Mouse (Mus musculus): ENCODE measurements at regions not wholly inside any gene's neighbourhood (a gene's known extent, or its start where the extent isn't known, plus 50 kb on each side); places are given as distances from the start of the nearest gene placed in this dataset.
A peak's percentile ranks its signal among the peaks of the same experiment; 100 is the strongest.

GRCm38 (mm10) chr15:72200861-72201260 lies 1633.5 kb upstream of the Gm6569 start:
- Histone ChIP-seq H3K4me3 (ENCODE audit: low read depth, low read length) (no peak overlapping the region), H3K27ac (replicated peaks; ENCODE audit: low read depth, low read length) (no peak overlapping the region), H3K36me3 (ENCODE audit: control insufficient read depth, insufficient read depth, low read length) (no peaks in the 10 kb centered on the region), H3K4me1 (ENCODE audit: control insufficient read depth, insufficient read depth, low read length) (no peaks in the 10 kb centered on the region), H3K9ac (ENCODE audit: low read length) (no peak overlapping the region), H3K27me3 (ENCODE audit: control insufficient read depth, insufficient read depth, low read length) (no peaks in the 10 kb centered on the region), H3K4me2 (ENCODE audit: low read depth, severe bottlenecking) (no peak overlapping the region), H3K9me3 (ENCODE audit: control insufficient read depth, low read length) (no peaks in the 10 kb centered on the region)
- DNase-seq (ENCODE audit: low spot score) (peak; percentile 64), ATAC-seq (ENCODE audit: insufficient number of reproducible peaks, low FRiP score, low TSS enrichment, low read depth) (no peak)
- 37% methylated on average over 3 of the region's 3 CpGs for WGBS

- Histone ChIP-seq H3K27me3 (ENCODE audit: control insufficient read depth, insufficient read depth, low read length) (no peaks in the 10 kb centered on the region), H3K4me1 (ENCODE audit: control insufficient read depth, insufficient read depth, low read length) (no peaks in the 10 kb centered on the region), H3K9me3 (ENCODE audit: control insufficient read depth, low read length) (no peaks in the 10 kb centered on the region), H3K4me3 (ENCODE audit: low read depth, low read length) (no peak overlapping the region), H3K27ac (replicated peaks; ENCODE audit: low read depth, low read length) (no peak overlapping the region), H3K9ac (ENCODE audit: low read length) (no peak overlapping the region), H3K4me2 (ENCODE audit: low read depth, severe bottlenecking) (no peak overlapping the region), H3K36me3 (ENCODE audit: control insufficient read depth, insufficient read depth, low read length) (no peaks in the 10 kb centered on the region)
- DNase-seq (ENCODE audit: low spot score) (no peak), ATAC-seq (ENCODE audit: insufficient number of reproducible peaks, low FRiP score, low TSS enrichment, low read depth) (no peak)
- 50% methylated on average over 1 of the region's 1 CpGs for WGBS
Measured at GRCm38 (mm10) chr15:72201791-72202190, 1632.6 kb upstream of the Gm6569 start.

GRCm38 (mm10) chr15:72205240-72205799 lies 1629.0 kb upstream of the Gm6569 start:
- WGBS: 77% methylated on average over 8 of the region's 8 CpGs
- H3K36me3 ChIP-seq (ENCODE audit: control insufficient read depth, insufficient read depth, low read length): no peaks in the 10 kb centered on the region

GRCm38 (mm10) chr15:72205950-72206349 lies 1628.4 kb upstream of the Gm6569 start:
- H3K4me3 ChIP-seq (ENCODE audit: low read depth, low read length): no peak overlapping the region
- 19% methylated on average over 9 of the region's 9 CpGs for WGBS
- no peaks in the 10 kb centered on the region for H3K27me3 ChIP-seq (ENCODE audit: control insufficient read depth, insufficient read depth, low read length)
- no peak overlapping the region for H3K4me2 ChIP-seq (ENCODE audit: low read depth, severe bottlenecking)
- H3K9me3 ChIP-seq (ENCODE audit: control insufficient read depth, low read length): no peaks in the 10 kb centered on the region
- H3K27ac ChIP-seq (replicated peaks; ENCODE audit: low read depth, low read length): no peak overlapping the region
- no peaks in the 10 kb centered on the region for H3K4me1 ChIP-seq (ENCODE audit: control insufficient read depth, insufficient read depth, low read length)
- H3K9ac ChIP-seq (ENCODE audit: low read length): no peak overlapping the region
- H3K36me3 ChIP-seq (ENCODE audit: control insufficient read depth, insufficient read depth, low read length): no peaks in the 10 kb centered on the region
- DNase-seq (ENCODE audit: low spot score): peak; percentile 81
- no peak for ATAC-seq (ENCODE audit: insufficient number of reproducible peaks, low FRiP score, low TSS enrichment, low read depth)

More at GRCm38 (mm10) chr15:72205240-72205799, 1629.0 kb upstream of the Gm6569 start:
- Histone ChIP-seq H3K4me2 (ENCODE audit: low read depth, severe bottlenecking) (no peak overlapping the region), H3K4me3 (ENCODE audit: low read depth, low read length) (no peak overlapping the region), H3K27me3 (ENCODE audit: control insufficient read depth, insufficient read depth, low read length) (no peaks in the 10 kb centered on the region), H3K9me3 (ENCODE audit: control insufficient read depth, low read length) (no peaks in the 10 kb centered on the region), H3K9ac (ENCODE audit: low read length) (no peak overlapping the region), H3K27ac (replicated peaks; ENCODE audit: low read depth, low read length) (no peak overlapping the region), H3K4me1 (ENCODE audit: control insufficient read depth, insufficient read depth, low read length) (no peaks in the 10 kb centered on the region)
- ATAC-seq (ENCODE audit: insufficient number of reproducible peaks, low FRiP score, low TSS enrichment, low read depth) (no peak), DNase-seq (ENCODE audit: low spot score) (no peak)

GRCm38 (mm10) chr15:72207589-72207988 lies 1626.8 kb upstream of the Gm6569 start:
- H3K4me1 ChIP-seq (ENCODE audit: control insufficient read depth, insufficient read depth, low read length): no peaks in the 10 kb centered on the region
- no peaks in the 10 kb centered on the region for H3K9me3 ChIP-seq (ENCODE audit: control insufficient read depth, low read length)
- no peak overlapping the region for H3K4me2 ChIP-seq (ENCODE audit: low read depth, severe bottlenecking)
- WGBS: 87% methylated on average over 4 of the region's 4 CpGs
- no peak overlapping the region for H3K9ac ChIP-seq (ENCODE audit: low read length)
- H3K4me3 ChIP-seq (ENCODE audit: low read depth, low read length): no peak overlapping the region
- DNase-seq (ENCODE audit: low spot score) (no peak), ATAC-seq (ENCODE audit: insufficient number of reproducible peaks, low FRiP score, low TSS enrichment, low read depth) (no peak)
- no peak overlapping the region for H3K27ac ChIP-seq (replicated peaks; ENCODE audit: low read depth, low read length)
- H3K36me3 ChIP-seq (ENCODE audit: control insufficient read depth, insufficient read depth, low read length): no peaks in the 10 kb centered on the region
- no peaks in the 10 kb centered on the region for H3K27me3 ChIP-seq (ENCODE audit: control insufficient read depth, insufficient read depth, low read length)

- no peak overlapping the region for H3K4me2 ChIP-seq (ENCODE audit: low read depth, severe bottlenecking)
- no peaks in the 10 kb centered on the region for H3K36me3 ChIP-seq (ENCODE audit: control insufficient read depth, insufficient read depth, low read length)
- no peak overlapping the region for H3K9ac ChIP-seq (ENCODE audit: low read length)
- H3K27me3 ChIP-seq (ENCODE audit: control insufficient read depth, insufficient read depth, low read length): no peaks in the 10 kb centered on the region
- ATAC-seq (ENCODE audit: insufficient number of reproducible peaks, low FRiP score, low TSS enrichment, low read depth) (no peak), DNase-seq (ENCODE audit: low spot score) (no peak)
- H3K4me3 ChIP-seq (ENCODE audit: low read depth, low read length): no peak overlapping the region
- H3K4me1 ChIP-seq (ENCODE audit: control insufficient read depth, insufficient read depth, low read length): no peaks in the 10 kb centered on the region
- no peaks in the 10 kb centered on the region for H3K9me3 ChIP-seq (ENCODE audit: control insufficient read depth, low read length)
- H3K27ac ChIP-seq (replicated peaks; ENCODE audit: low read depth, low read length): no peak overlapping the region
- 57% methylated on average over 4 of the region's 4 CpGs for WGBS
Measured at GRCm38 (mm10) chr15:72208076-72208475, 1626.3 kb upstream of the Gm6569 start.

GRCm38 (mm10) chr15:72208973-72209372 lies 1625.4 kb upstream of the Gm6569 start:
- Histone ChIP-seq H3K9ac (ENCODE audit: low read length) (no peak overlapping the region), H3K36me3 (ENCODE audit: control insufficient read depth, insufficient read depth, low read length) (no peaks in the 10 kb centered on the region), H3K27me3 (ENCODE audit: control insufficient read depth, insufficient read depth, low read length) (no peaks in the 10 kb centered on the region), H3K4me3 (ENCODE audit: low read depth, low read length) (no peak overlapping the region), H3K4me2 (ENCODE audit: low read depth, severe bottlenecking) (no peak overlapping the region), H3K9me3 (ENCODE audit: control insufficient read depth, low read length) (no peaks in the 10 kb centered on the region), H3K27ac (replicated peaks; ENCODE audit: low read depth, low read length) (no peak overlapping the region), H3K4me1 (ENCODE audit: control insufficient read depth, insufficient read depth, low read length) (no peaks in the 10 kb centered on the region)
- DNase-seq (ENCODE audit: low spot score) (no peak), ATAC-seq (ENCODE audit: insufficient number of reproducible peaks, low FRiP score, low TSS enrichment, low read depth) (no peak)
- 89% methylated on average over 7 of the region's 7 CpGs for WGBS

- no peaks in the 10 kb centered on the region for H3K36me3 ChIP-seq (ENCODE audit: control insufficient read depth, insufficient read depth, low read length)
- no peak overlapping the region for H3K4me3 ChIP-seq (ENCODE audit: low read depth, low read length)
- H3K4me1 ChIP-seq (ENCODE audit: control insufficient read depth, insufficient read depth, low read length): no peaks in the 10 kb centered on the region
- no peaks in the 10 kb centered on the region for H3K27me3 ChIP-seq (ENCODE audit: control insufficient read depth, insufficient read depth, low read length)
- DNase-seq (ENCODE audit: low spot score): no peak
- 82% methylated on average over 5 of the region's 5 CpGs for WGBS
- no peak overlapping the region for H3K9ac ChIP-seq (ENCODE audit: low read length)
- ATAC-seq (ENCODE audit: insufficient number of reproducible peaks, low FRiP score, low TSS enrichment, low read depth): no peak
- no peaks in the 10 kb centered on the region for H3K9me3 ChIP-seq (ENCODE audit: control insufficient read depth, low read length)
- no peak overlapping the region for H3K4me2 ChIP-seq (ENCODE audit: low read depth, severe bottlenecking)
- H3K27ac ChIP-seq (replicated peaks; ENCODE audit: low read depth, low read length): no peak overlapping the region
Measured at GRCm38 (mm10) chr15:72217731-72218130, 1616.6 kb upstream of the Gm6569 start.

- 84% methylated on average over 7 of the region's 7 CpGs for WGBS
- H3K9ac ChIP-seq (ENCODE audit: low read length): no peak overlapping the region
- no peak for ATAC-seq (ENCODE audit: insufficient number of reproducible peaks, low FRiP score, low TSS enrichment, low read depth)
Measured at GRCm38 (mm10) chr15:72219985-72220384, 1614.4 kb upstream of the Gm6569 start.

More at GRCm38 (mm10) chr15:72219985-72220384, 1614.4 kb upstream of the Gm6569 start:
- Histone ChIP-seq H3K27ac (replicated peaks; ENCODE audit: low read depth, low read length) (no peak overlapping the region), H3K36me3 (ENCODE audit: control insufficient read depth, insufficient read depth, low read length) (no peaks in the 10 kb centered on the region), H3K27me3 (ENCODE audit: control insufficient read depth, insufficient read depth, low read length) (no peaks in the 10 kb centered on the region), H3K9me3 (ENCODE audit: control insufficient read depth, low read length) (no peaks in the 10 kb centered on the region; the same call in 1 of the 2 replicates), H3K4me2 (ENCODE audit: low read depth, severe bottlenecking) (no peak overlapping the region), H3K4me3 (ENCODE audit: low read depth, low read length) (no peak overlapping the region), H3K4me1 (ENCODE audit: control insufficient read depth, insufficient read depth, low read length) (no peaks in the 10 kb centered on the region)
- DNase-seq (ENCODE audit: low spot score): no peak

All from limb, embryonic 11.5 days (tissue).